Mouse (Mus musculus): ENCODE measurements around the gene Cntnap5b.

The Cntnap5b gene

GRCm38 (mm10) chr1:100180050-100180449, 407.5 kb downstream of the Cntnap5b start:
- peak in 1 of 2 experiments; percentile 32 for DNase-seq

DNA sequence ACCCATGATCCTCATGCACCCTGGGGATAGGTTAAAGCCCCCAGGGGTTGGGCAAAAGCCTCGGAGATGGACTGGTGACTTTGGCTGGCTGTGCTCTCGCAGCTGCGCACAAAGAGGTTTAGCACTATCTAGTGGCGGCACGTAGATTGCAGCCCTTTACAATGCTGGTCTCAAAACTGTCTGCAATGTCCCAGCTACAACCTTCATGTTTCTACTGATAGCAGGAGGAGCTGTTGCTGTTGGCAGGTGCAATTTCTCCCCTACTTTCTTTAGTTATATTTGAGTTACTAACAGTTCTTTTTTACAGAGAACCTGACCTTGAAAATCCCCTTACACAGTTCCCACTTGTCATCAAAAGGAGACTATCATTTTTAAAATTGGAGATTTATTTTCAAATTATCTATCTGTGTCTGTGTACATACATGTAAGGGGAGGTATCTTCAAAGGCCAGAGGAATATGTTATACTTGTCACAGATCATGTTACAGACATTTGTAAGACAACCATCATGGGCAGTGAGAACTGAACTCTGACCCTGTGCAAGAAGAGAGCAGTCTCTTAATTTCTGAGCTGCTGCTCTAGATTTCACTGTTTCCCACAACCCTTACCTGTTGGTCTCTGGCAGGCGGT, 459.5 kb downstream of the Cntnap5b start:
- DNase-seq: peak in 1 of 2 experiments; percentile 17

DNA sequence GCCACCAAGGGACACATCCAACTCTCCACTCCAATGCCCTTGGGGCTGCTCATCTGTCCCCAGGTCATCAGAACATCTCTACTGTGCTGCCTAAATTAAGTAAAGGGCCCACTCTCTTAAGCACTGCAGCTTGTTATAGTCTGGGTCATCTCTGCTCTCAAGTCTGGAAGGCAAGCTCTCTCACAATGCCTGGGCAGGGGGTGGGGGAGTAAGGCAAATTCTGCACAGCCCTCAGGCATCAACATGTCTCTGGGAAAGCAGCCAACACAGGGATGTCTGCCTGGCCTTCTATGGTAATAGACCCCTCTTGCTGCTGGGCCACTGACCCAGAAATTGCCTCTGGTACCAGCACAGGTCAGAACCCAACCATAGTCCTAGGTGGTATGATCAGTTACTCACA, 479.4 kb downstream of the Cntnap5b start:
- peak in 1 of 2 experiments; percentile 27 for DNase-seq

- no peak for DNase-seq
These were observed 538.1 kb downstream of the Cntnap5b start for GRCm38 (mm10) chr1:100310687-100311086.

GRCm38 (mm10) chr1:100331066-100331465, 558.5 kb downstream of the Cntnap5b start:
- no peak for DNase-seq

DNA sequence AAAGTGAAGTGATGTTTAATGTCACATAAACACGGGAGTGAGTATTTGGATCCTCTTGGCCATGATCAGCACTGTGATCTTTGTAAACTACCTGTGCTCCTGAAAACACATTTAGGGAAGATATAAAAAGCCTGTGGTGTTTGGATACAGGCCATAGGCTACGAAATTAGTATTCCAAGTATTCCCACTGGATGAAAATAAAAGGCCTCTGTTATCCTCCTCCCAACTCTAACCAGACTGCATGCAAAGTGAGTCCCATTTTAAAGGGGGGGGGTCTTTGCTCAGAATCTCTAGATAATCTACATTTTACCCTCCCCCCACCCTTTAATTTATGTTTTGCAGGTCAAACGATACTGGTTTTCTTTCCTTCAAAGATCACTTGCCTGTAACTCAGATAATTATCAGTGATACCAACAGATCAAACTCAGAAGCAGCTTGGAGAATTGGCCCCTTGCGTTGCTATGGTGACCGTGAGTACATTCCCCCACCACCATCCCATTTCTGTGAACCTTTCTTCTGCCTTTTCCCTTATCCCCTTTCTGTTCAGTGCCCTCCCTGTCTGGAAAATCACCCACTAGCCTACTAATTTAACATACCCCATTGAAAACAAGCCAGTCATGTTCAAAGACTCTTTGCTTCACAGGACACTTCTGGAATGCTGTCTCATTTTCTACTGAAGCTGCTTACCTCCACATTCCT, 597.0 kb downstream of the Cntnap5b start:
- DNase-seq: no peak

DNA sequence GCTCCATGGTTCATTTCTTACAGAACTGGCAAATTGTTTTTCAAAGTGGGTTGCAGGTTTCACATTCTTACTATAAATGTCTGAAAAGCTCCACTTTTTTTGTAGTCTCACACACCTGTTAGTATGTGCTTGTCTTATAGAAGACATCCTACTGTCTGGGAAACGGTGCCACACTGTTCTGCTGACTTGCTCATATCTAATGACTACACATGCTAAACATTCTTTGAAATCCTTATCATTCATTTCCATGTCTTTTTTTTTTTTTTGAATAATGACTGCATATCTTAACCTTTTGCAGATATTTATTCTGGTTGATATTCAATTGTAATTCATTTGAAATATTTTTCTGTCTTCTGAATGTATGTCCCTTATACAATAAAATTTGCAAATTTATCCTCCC, 613.7 kb downstream of the Cntnap5b start:
- no peak for DNase-seq

DNA sequence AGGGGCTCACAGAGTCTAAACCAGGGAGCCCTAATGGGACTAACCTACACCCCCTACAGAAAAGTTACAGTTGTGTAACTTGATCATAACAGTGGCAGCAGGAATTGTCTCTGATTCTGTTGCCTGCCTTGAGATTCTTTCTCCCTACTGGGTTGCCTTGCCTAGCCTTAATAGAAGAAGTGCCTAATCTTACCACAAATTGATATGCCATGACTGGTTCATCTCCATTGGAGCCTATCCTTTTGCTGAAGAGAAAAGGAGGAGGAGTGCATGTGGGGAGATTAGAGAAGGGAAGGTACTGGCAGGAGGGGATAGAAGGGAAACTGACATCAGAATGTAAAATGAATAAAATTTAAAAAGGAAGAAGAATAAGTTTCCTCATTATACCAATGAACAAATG, 621.5 kb downstream of the Cntnap5b start:
- no peak for DNase-seq

DNA sequence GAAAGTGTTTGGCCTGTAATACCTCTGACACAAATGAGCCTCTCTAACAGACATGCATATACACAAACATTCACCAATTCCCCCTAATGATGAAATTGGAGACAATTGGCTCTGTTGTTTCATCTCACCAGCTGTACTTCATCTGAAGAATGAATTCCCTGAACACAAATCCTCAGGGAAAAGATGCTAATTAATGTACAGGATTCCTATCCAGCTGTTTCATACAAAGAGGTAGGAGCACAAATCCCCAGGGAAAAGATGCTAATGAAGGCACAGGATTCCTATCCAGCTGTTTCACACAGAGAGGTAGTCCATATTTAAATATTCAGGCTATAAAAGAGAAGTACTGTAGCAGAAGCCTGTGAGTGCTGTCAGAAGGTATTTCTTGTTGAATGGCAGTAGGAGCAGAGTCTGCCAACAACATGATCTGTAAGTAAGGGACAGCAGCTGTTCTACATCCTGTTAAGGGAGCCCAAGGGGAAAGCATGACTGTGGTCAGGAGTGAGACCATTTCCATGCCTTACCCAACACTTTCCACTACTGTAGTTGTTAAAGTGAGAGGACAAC, 644.2 kb downstream of the Cntnap5b start:
- no peak for DNase-seq

DNA sequence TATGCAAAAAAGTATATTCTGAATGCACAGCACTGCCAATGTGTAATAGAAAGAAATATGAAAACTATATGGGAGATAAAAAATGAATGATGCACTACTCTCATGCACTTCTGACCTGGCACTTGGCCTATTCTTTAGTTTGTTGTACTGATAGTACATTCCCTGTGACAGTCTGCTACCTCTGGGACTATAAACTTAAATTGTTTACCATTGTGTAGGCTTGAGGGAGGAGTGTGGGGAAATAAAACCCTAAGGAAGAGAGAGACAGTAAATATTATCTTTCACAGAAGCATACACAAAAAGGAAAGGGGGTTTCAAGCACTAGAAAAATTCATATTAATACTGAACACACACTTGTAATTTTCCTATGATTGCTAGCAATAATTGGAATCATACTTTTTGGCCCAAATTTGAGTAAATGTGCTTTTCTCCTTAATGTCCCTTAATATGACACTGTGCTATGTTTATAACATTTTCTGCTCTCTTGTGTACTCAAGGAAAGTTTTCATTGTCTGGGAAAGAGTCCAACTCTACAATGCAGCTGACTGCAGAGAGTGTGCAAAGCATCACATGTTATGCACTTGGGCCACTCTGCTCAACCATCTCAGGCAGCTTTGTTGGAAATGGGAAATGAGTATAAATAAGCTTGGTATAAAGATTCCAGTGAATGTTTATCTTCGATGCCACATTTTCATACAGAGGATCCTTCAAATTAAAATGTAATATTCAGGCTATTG, 657.6 kb downstream of the Cntnap5b start:
- DNase-seq: no peak

DNA sequence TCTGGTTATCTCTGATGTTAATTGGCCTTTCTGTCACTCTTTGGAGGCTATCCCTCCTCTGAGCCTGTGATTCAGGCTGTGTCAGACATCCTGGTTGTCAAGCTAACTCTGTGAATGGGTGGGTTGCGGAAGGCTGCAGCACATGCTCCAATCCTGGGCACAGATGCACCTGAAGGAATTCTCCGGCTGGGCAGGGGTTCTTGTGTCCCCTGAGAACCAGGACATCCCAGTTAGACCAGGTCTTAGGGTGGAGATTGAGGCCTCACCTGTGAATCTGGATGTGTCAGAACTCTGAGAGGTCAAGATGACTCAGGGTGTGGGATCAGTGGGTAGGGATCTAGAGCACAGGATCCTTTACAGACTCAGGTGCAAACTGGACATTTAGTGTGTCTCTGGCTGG, 691.3 kb downstream of the Cntnap5b start:
- DNase-seq: peak in 1 of 2 experiments; percentile 29

DNA sequence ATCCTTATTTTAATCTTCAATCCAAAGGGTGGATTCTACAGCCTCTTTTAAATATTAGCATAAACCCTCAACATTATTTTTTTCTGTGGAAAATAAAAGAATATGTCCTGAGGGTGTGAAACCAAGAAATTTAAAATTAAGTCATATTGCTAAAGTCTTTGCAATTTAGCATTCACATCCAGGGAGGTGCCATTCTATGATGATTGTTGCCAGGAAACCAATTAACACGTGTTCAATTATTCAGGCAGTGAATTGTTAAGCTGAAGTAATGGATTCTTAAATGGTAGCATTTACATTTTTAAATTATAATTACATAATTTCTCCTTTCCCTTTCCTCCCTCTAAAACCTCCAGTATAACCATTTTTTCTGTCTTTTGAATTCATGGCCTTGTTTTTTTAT, 692.7 kb downstream of the Cntnap5b start:
- no peak for DNase-seq

DNA sequence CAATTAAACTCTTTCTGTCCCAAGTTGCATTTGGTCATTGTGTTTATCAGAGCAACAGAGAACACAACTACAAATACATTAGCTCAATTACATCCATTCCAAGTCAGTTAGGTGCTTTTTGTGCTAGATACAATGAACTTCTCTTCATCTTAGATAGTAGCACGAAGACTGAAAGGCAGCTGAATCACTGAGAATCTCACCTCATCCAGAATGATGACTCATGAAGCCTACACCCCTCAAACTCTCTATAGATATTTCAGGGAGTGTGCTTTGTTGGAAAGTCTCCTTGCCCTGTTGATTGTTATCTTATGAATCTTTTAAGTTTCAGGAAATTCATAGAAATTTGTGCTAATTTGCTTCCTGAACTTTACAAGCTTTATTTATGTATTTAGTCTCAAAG, 695.0 kb downstream of the Cntnap5b start:
- DNase-seq: no peak

- no peak for DNase-seq
These were observed 737.3 kb downstream of the Cntnap5b start for GRCm38 (mm10) chr1:100509866-100510265.

Measured in kidney, postnatal 25 days (tissue).